Mouse (Mus musculus) spleen, postnatal 4 days (tissue): ENCODE data around the gene Mff.

Experiments used
- DNase-seq, 2 experiments: peaks; one replicate each; pipeline ENCODE4 v3.0.0; 2022; ENCODE audit warnings: low spot score in 2 of 2

Mff gene

DNA sequence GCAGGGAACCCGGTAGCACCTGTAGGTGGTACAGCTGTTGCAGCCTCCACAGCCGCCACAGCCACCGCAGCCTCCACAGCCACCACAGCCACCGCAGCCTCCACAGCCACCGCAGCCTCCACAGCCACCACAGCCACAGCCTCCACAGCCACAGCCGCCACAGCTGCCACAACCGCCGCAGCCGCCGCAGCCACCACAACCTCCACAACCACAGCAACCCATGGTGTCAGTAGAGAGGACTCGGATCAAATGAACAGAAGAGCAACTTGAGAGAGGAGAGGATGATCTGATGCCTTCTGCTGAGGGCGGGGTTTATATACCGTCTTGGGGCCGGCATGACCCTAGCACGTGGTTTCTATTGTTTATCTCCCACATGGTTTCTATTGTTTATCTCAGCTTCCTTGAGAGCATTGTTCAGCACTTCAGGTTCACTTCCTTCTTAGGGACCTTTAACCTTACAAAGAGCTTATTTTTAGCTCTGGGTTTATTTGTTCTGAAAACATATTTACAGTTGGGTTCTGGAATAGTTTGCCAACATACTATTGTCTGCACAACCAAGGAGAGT is 46.4 kb downstream of the Mff start, which contains the start of gene Gm47791:
Gm47791 (minus strand) TSS at position 222 of the 565 bp plus-strand sequence.
- no peak for DNase-seq

DNA sequence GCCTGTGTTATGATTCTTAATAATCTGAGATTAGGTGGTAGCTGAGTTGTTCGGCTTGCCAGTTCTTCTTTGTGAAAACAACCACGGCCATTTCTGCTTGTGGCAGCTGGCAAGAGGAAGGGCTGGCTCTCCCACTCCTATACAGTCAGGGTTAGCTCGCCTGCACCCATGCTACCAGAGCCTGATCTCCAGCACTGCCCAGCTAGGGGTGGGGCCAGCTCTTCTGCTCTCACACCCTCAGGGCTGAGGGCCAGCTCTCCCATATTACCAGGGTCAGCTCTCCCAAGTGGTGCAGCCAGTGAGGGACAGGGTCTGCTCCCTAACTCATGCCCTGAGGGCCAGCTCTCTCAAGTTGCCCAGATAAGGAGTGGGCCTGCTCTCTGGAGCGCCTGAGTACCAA is 47.7 kb downstream of the Mff start:
- no peak for DNase-seq

DNA sequence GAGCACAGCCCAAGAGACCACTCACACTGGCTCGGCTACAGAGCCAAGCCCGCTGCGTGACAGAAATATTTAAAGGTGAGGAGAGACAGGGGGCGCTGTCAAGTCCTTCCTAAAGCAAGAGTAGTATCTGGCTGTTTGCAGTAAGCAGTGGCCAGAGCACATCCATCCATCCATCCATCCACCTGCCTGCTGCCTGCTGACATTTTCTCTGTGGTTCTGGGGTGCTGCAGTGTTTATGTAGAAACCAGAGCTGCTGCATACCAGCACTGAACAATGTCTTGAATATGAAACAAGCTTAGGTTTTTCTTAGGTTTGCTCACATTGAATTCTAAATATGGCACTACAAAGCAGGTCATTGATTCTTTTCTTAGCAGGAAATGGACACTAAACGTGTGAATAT is 48.5 kb downstream of the Mff start:
- DNase-seq, result no peak

- DNase-seq, result no peak
Observed at GRCm38 (mm10) chr1:82775293-82775692, 50.6 kb downstream of the Mff start.

DNA sequence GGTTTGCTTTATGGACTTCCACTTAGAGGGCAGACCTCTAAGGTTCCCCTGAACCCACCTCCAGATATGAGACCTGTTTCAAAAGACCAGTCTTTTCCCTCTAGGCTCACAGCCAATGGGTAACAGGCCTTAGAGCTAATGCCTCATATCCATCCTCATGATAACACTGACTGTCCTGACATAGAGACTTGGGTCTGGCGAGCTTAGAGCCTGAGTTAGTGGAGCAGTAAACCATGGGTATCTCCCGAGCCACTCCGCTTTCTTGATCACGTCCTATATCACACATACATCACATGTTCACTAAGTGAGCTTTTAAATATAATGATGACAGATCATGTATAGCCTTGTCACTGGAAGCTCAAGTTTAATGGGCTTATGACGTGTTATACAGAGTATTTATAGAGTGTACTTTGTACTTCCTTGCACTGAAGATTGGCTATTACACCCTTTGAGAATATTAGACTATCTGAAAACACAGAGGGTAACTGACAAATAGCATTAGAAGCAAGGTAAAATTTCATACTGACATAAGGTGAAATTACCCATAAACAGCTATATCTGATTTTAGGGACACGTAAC is 54.8 kb downstream of the Mff start:
- DNase-seq, result no peak

- no peak for DNase-seq
Observed at GRCm38 (mm10) chr1:82783559-82783958, 58.9 kb downstream of the Mff start.

GRCm38 (mm10) chr1:82785546-82785945 is 60.9 kb downstream of the Mff start:
- DNase-seq, result no peak

- no peak for DNase-seq
Observed at GRCm38 (mm10) chr1:82787414-82787813, 62.7 kb downstream of the Mff start.

GRCm38 (mm10) chr1:82788070-82788469 is 63.4 kb downstream of the Mff start:
- no peak for DNase-seq

GRCm38 (mm10) chr1:82791105-82791504 is 66.4 kb downstream of the Mff start:
- no peak for DNase-seq

DNA sequence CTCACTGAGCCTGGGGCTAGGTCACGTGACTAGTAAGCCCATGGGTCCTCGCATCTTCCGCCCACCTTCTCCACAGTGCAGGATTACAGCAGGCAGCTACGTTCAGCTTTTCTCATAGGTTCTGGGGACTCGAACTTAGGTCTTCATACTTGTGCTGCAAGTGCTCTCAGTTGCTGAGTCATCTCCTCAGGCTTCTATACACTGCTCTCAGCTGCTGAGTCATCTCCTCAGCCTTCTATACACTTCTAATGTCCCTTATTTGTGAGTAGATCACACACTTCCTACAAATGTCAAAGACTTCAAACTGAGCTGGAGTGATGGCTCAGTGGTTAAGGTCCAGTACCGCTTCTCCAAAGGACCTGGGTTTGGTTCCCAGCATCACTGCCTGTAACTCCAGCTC is 67.5 kb downstream of the Mff start:
- DNase-seq, result no peak

- DNase-seq, result no peak
Observed at GRCm38 (mm10) chr1:82793110-82793509, 68.4 kb downstream of the Mff start.

DNA sequence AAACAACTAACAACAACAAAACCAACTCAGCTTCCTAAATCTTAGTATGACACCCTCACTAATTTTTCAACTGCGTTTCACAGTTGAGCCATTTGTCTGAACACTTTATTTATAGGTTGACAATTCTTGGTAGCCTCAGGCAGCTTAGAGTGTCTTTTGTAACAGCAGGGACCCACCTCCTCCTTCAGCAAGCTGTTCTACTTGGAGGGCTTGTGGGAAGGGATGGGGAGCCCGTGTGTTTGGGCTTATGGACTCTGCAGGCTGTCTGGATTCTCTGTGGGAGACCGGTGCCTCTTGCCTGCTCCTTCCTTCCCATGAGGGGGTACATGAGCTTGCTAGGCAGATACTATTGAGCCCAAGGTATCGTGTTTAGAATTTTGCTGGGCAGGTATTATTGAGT is 69.3 kb downstream of the Mff start:
- no peak for DNase-seq

DNA sequence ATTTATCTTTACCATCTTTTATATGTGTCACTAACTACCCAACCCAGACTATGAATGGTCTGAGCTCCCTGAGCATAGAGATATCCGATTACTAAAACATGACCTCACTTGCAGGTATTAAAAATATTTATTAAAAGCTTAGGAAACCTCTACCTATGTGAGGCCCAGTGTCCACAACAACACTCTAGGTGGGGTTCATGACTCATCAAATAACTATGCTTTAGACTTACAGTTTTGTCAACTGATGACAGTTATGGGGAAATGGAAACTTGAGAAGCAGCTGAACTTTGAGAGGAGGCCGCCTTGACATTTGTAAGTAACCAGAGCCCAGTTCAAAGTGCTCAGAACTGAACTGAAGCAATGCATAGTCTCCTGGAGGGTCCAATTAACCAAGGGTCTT is 70.5 kb downstream of the Mff start:
- DNase-seq, result no peak

GRCm38 (mm10) chr1:82795702-82796443 is 71.2 kb downstream of the Mff start:
- DNase-seq, result no peak

DNA sequence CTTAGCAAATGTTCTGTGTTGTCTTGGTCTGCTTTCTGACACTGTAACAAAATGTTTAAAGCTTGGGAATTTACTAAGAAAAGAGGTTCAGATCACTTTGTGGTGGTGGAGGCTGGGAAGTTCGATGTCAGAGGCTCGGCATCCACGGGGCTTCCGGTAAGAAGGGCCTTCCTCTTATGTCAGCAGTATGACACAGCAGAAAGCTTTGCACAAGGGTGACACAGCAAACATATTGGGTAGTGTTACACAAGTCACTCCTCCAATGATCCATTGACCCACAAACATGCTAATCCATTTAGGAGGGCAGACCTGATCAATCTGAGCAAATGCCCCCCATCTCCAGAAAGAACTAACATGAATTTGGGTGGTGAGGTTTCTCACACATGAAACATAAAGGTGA is 72.4 kb downstream of the Mff start:
- no peak for DNase-seq

DNA sequence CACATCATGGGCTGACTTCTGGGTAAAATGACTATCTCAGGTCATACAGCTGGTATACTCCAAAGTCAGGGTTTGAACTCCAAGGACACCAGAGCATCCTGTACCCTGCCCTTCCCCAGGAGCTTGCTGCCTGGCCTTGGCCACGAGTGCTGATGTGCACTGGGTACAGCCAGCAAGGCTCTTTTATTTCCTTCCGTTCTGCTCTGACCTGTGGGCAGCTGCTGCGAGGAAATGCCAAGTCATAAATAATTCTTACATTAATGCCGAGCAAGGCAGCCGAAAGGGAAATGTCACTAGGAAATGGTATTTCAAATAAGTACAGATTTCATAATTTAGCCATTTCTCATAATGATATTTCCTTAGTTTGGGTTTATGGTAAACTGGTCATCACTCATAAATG is 73.6 kb downstream of the Mff start:
- no peak for DNase-seq

DNA sequence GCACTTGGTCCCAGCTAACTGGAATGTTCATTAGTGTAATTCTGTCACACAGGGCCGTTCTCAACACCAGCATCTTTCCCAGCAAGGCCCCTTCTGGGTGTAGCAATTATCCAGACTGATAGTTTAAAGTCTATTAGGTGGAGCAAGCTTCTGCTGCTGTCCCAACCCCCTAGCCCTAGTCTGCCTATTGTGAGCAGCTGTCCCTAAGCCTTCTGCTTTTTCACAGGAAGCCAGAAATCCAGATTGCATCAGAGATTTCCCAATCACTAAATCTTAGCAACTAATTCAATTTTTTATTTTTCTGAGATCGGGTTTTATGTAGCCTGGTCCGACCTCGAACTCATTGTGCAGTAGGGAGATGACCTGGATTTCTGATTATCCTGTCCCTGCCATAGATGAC is 74.2 kb downstream of the Mff start:
- no peak for DNase-seq

GRCm38 (mm10) chr1:82801105-82801783 is 76.6 kb downstream of the Mff start:
- no peak for DNase-seq
